Mouse (Mus musculus) cerebellum, adult 8-10 months (tissue): ENCODE results near the gene Dpp9.
"Not testable (repeated sequence)": the region's sequence is repeated elsewhere in the genome, so short reads cannot be mapped to it uniquely, and the experiment has no call there.

Experiments used
- DNase-seq: peaks from one replicate; pipeline ENCODE4 v3.0.0; 2022

Gene Dpp9

DNA sequence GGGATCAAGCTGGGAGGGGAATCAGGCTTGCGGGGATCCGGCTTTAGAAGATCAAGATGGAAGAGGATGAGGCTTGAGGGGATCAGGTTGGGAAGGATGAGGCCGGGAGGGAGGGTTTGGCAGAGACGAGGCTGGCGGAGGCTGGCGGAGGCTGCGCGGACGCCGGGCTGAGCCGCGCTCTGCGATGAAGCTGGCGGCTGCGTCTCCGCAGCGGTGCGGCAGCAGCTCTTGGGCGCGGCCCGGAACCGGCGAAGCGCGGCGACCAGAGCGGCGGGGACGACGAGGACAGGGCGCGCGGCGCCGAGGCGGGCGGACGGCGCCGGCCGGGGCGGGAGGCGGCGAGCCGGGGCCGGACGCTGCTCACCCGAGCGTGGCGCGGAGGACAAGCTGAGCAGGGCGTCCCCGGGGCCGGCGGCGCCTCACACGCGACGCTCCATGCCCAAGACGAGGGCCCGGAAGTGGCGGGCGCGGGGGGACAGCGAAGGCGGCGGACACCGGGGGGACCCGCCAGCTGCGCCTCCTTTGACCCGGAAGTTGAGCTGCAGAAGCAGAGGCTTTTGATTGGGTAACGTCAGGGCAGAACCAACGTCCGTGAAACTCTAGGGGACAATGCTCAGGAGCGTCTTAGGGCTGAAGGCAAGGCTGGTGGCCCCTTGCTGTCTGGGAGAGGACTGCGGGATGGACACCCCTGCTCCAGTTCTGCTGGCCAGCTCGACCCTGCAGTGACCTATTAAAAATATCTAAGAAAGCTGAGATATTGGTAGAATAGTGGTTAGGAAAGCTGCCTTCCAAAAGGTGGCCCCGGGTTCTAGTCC, at the start of gene Dpp9:
Gene Dpp9, minus strand, starts transcription at position 529 of the 815 bp plus-strand sequence.
- peak; percentile 90 for DNase-seq

DNA sequence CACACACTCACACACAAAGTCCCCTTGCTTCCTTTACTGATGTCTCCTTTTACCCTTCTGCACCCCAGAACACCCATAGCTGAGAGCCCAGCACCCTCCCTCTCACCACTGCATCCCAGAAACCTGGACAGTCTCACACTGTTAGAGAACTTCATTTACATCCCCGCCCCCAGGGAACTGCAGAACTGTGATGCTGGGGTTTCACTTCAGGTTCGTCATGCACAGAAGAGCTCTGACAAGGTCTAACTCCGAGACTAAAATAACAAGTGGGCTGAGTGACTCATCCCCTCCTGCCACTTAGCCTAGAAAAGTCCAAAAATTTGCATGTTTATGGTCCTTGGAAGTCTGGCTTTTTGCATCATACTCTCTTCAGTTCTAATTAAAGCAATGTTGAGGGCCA, 47.6 kb upstream of the Dpp9 start:
- DNase-seq = no peak

DNA sequence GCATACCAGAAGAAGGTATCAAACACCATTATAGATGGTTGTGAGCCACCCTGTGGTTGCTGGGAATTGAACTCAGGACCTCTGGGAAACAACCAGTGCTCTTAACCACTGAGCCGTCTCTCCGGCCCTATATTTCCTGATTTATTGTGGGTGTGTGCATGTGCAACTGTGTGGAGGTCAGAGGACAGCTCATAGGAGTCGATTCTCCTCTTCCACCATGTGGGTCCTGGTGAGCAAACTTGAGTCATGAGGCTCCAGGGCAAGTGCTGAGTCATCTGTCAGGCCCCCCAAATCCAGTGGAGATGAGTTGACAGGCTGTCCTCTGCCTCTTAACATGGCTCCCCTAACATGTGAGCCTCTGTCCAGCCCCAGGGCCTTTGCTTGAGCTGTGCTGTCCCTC, 47.2 kb upstream of the Dpp9 start:
- no peak for DNase-seq

DNA sequence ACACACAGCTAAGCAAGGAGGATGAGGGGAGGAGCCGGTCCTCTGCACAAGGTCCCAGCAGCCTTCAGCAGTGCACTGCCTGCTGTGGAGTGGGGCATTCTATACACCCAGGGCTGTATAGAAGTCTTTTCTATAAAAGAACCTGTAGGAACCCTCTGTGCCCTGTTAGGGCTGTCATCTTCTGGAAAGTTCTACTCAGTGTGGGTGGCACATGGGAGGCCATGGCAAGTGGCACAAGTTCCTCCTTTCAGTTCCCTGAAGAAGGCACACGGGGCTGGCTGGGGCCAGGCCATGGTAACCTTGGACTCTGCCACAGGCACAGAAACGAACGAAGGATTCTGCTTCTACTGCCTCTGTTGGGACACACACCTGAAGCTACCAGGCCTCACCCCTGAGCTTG, 46.3 kb upstream of the Dpp9 start:
- no peak for DNase-seq

DNA sequence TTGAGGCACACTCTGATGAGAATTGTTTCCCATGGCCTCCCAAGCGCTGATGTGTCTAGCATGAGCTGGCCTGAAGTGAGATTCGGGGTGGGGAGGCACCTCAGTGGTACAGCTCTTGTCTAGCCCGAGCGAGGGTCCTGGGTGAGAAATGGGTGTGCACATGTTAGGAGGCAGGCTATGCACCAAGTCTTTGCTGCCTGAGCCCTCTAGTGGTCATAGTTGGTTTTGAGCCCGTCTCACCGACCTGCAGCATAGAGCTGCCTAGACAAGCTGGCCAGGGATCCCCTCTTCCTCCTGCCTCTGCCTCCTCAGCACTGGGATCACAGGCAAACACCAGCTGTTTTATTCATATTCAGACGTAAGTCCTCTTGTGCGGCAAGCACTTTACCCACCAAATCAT, 45.3 kb upstream of the Dpp9 start:
- peak; percentile 76 for DNase-seq

DNA sequence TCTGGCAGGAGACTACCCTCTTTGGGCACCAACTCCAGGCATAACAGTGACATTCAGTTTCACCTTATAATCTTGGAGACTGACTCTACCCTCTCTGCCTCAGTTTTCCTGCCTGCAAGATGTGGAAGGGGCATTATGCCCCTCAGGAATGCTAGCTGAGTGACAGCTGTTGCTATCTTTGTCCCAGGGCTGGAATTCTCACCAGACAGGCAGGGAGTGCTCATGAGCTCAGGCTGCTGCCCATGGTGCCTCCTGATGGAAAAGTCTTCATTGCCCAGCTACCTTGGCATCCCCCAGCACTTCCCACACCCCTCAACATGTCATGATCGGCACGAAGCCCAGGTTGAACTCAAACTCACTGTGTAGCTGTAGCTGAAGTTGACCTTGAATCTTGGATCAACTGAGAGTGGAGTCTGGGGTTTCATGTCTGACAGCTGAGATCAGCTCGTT, 44.0 kb upstream of the Dpp9 start:
- no peak for DNase-seq

DNA sequence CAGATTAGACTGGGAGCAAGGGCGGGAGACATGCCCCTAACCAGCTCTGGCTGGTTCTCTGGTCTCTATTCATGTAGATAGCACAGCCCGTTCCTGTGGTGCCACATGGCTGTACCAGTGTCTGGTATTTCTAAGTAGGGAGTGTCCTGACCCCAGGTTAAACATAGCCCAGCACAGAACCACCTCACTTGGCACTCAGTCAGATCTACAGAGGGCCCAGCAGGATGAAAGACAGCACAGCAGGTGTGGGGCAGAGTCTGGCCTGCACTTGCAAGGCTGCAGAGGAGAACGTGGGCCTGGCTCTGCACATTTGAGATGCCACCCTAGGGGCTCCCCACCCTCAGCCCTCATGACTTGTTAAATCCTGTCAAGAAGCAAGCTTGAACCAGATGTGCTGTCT, 42.5 kb upstream of the Dpp9 start:
- no peak for DNase-seq

DNA sequence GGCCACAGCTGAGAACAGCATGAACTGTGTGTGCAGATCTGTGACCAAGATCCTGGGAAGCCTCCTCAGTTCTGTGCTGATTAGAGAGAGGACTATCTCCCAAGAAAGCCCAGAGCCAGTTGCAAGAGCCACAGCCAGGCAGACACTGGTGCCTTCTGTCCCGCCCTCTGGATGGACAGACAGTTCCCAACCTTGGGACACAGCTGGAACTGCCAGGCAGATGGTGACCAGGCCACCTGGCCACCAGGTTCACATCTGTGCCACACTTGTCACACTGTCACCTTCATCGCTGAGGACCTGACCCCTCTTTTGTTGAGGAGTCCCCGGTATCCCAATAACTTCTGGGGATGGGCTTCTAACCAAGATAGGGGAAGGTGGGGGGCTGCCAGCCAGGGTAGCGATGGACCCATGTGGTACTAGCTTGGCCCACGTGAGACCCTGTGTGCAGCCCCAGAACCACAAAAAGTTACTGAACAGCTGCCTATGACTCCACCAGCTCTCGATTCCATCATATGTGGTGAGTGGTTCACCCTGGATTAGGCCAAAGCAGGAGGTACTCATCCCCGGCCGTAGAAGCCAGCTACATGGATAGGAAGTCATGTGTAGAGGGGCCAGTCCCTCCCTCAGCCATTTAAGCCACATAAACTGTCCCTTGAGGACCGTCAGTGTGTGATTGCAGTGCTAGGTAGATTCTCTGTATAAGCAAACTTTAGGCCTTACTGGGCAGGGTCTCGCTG, 40.8 kb upstream of the Dpp9 start:
- no peak for DNase-seq

DNA sequence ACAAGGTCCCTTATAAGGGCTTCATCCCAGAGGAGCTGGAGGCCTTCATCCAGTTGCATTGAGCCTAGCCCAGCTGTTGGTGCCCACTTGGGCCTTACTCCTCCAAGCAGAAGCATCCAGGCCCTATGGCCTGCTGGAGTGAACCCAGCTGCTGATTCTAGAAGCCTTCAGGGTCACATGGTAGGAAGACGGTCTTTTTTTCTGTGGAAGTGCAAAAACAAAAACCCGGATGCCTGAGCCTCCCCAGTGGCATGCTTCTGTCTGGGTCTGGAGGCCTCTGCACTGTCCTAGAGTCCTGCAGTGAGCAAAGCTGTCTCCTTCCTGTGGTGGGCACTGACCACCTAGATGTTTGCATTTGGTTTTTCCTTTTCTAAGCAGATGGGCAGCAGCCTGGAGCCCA, 40.1 kb upstream of the Dpp9 start:
- DNase-seq = not testable (repeated sequence)

DNA sequence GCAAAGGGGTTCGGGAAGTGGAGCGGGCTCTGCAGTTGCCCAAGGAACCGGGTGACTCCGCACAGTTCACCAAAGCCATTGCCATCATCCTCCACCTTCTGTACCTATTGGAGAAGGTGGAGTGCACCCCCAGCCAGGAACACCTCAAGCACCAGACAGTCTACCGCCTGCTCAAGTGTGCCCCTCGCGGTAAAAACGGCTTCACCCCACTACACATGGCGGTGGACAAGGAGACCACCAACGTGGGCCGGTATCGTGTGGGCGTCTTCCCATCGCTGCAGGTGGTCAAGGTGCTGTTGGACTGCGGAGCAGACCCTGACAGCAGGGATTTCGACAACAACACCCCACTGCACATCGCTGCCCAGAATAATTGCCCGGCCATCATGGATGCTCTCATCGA, 39.6 kb upstream of the Dpp9 start:
- not testable (repeated sequence) for DNase-seq

DNA sequence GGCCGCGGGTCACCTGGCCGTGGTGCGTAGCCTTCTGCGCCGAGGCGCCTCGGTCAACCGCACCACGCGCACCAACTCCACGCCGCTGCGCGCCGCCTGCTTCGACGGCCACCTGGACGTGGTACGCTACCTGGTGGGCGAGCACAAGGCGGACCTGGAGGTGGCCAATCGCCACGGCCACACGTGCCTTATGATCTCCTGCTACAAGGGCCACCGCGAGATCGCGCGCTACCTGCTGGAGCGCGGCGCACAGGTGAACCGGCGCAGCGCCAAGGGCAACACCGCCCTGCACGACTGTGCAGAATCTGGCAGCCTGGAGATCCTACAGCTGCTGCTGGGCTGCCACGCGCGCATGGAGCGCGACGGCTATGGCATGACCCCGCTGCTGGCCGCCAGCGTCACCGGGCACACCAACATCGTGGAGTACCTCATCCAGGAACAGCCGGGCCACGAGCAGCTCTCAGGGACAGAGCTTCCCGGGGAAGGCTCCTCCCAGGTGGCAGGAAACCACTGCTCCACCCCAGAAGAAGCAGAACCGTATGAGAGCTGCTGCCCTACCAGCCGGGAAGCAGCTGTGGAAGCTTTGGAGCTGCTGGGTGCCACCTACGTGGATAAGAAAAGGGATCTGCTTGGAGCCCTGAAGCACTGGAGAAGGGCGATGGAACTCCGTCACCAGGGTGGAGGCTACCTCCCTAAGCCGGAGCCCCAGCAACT, 38.6 kb upstream of the Dpp9 start:
- DNase-seq = no peak

DNA sequence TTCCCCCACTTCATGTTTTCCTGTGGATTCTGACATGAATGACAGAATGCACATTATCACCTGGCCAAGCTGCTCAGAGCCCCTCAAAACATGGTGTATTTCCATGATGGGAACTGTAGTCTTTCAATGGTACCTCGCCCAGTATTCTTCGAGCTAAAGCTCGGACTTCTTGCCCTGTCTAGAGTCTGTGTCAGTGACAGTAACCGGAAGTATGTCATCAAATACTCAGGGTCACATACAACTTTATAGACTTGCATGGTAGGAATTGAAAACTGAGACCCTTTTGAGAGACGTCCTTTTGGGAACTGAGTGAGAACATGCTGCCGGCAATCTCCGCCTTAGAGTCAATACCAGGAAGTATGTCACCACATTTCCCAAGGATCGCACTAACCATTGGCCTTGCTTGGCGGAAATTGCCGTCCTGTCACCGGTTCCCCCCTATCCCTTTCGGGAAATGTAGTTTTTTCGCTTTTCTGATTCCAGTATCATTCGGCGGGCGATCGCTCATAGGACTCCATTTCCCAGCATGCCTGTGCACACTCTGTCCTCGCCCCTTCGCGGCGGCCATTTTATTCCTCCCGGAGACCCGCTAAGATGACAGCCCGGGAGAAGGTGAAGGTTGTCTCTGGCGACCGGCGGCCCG, 37.7 kb upstream of the Dpp9 start, which contains the start of gene Fem1a:
Gene Fem1a, plus strand, starts transcription at position 572 of the 643 bp plus-strand sequence.
- peak; percentile 93 for DNase-seq

DNA sequence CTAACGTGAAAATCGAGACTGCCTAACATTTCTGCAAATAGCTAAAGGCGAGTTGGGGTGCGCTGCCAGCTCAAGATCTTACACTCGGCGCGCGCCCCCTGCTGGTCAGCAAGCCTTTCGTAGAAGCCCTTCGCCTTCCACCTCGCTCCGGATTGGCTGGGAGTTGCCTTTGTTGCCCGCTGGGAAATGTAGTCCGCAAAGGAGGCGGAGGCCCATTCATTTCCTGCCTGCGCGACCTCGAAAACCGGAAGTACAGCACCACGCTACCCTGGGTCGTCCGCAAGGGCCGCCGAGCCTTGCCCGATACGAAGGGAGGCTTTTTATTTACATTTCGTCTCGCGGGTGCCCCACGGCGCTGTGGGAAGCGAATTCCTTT, 37.1 kb upstream of the Dpp9 start:
- peak; percentile 98 for DNase-seq

DNA sequence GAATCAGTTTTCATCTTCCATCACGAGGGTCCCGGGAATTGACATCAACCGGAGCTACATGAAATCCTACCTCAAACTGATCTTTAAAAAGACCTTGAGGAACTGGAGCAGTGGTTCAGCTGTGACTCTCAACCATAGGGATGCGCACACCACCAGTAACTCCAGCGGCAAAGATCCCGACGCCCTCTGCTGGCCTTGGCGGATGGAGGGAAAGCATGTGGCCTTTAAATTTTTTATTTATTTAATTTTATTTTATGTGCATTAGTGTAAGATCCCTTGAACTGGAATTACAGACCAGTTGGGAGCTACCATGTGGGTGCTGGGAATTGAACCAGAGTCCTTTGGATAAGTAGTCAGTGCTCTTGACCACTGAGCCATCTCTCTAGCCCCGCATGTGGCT, 36.7 kb upstream of the Dpp9 start:
- peak; percentile 68 for DNase-seq

DNA sequence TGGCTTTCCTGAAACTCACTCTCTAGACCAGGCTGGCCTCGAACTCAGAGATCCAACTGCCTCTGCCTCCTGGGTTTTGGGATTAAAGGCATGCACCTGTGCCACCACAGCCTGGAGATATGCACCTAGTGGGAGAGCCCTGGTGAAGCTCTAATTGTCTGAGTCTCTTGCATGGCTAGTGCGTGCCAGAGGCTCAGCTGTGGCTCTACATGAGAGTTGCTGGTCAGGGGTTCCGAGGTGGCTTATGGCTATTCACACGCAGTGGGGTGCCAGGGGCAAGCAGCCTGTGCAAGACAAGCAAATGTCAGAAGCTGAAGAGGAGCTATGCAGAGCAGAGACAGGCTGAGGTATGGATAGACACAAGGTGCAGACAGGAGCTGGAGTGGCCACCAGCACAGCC, 36.0 kb upstream of the Dpp9 start:
- no peak for DNase-seq

DNA sequence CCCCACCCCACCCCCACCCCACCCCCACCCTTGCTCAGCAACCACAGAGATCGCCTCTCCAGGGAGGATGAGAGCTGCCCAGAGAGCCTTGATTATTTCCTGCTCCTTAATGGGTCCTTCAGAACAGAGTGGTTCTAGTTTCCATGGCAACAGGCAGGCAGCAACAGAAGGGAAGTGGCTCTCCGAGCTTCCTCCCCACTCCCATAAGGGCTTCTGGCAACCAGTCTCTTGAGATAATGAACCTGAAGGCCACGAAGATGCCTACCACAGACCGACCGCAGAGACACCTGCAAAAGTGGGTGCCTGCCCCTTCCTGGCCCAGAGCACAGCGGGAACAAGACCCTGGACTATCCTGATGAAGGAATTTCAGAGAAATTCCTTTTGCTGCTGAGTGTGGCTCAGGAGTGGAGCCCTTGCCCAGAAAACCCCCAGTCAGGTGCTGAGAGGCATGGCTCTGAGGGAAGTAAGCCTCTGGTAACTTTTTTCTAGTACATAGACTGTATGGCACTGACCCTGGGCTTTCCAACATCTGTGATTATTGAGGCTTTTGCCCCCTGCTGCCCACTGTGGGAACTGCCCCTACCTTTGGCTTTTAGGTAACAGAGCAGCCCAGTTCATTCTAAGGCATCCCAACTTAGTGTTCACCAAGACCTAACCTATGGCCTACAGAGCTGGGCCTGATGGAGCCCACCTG, 32.6 kb upstream of the Dpp9 start:
- no peak for DNase-seq

DNA sequence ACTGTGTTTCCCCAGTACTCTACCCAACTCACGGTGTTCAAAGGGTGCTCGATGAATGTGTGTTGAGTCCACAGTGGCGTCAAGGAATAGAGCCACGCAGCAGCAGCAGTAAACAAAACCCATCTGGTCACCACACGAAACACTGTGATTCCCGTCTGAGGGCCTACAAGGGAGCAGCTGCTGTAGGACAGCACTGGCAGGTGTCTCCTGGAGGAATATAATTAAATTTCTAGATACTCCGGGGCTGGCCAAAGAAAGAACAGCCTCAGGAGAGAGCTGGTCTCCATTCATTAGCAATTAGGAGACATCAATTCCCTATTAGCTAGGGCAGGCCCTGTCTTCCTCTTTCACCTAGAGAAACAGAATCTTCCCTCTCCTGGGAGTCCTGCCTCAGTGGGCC, 26.9 kb upstream of the Dpp9 start:
- no peak for DNase-seq

DNA sequence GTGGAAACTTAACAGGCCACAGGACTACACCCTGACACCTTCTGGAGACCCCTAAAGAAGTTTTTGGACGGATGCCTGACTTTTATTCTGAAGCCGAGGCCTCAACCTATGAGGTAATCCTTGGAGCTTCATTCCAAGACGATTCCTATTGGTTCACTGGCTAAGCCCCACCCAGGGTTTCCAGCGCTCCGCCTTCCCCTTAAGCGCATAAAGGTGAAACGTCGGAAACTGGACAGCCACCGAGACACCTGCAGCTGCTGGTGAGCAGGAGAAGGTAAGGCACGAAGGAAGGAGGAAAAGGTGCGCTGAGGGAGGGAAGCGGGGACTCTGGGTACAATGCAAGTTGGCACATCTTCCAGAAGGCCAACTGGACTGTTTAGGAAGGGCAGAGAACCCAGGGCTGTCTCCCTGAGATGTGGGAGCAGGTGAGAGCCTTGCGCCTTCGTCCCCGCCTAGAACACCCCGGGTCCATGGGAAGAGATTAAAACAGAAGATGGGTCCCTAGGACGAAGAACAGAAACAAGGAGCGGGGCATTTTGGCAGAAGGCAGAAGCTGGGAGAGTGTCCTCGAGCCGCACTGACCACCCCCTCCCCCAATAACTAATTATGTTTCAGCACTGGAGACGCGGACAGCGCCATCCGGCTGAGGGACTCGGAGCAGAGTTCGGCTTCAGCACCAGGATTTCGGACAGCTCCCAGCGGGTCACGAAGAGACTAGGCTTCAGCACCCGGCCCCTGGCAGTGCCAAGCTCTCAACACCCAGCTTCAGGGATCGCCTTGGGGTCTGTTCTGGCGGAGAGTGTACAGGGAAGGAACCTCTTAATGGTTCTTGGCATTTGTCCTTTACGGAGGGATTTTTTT, 23.1 kb upstream of the Dpp9 start:
- peak; percentile 86 for DNase-seq

DNA sequence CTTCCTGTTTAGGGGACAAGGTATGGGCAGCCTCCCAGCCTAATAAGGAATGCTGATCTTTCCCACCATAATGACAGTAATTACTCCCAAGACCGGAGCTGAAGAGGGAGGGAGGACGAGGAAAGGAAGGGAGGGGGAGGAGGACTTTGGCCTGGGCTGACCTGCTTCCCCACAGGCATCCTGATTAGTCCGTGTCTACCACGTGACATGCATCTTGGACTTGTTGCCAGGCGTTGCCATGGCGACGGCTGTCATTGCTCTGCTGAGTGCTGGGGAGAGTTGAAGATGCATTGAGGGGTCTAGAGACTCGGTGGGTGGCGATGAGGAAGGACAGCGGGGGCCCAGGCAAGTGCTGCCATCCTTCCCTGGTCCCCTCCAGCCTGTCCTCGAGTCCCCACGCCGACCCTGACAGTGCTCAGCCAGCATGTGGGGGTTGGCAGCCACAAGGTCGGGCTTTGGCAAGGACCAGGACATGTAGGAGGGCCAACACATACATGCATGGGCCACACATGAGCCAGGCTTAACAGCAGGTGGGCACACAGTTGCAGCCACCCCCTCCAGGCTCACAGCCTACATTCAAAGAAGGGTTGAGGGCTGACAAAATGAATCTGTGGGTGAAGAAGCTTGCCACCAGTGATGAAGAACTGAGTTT, 15.2 kb upstream of the Dpp9 start:
- DNase-seq = peak; percentile 84

DNA sequence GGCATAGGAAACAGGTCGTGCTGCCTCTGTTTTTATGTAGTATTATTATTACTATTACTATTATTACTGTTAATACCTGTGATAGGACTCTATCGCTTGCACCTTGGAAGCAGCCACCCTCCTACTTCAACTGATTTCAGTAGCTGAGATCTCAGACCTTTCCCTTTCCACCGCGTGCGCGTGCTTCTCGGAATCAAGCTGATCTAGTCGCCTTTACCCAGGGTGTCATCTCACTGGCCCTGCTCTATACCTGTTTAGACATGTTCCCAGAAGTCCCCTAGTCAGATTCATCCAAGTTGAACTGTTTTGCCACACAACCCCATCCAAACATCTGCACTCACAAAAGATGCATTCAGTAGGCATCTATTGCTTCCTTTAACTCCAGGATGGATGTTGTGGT, 14.7 kb upstream of the Dpp9 start:
- DNase-seq = no peak

DNA sequence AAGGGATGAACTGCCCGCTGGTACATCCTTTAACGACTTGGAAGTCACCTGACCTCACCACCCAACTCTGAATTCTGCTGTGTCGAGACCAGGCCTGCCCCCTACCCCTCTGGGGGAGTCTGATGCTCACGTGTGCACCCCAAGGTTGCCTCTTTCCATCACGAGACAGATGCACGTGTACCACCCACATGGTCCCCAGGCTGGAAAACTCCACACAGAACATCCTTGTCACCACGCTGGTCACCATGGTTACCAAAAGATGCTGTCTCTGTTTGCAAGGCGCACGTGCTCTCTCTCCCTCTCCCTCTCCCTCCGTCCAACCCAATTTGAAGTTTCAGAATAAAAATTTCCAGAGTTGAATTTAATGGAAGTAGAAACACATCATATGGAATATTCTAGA, 11.2 kb upstream of the Dpp9 start:
- no peak for DNase-seq
